Mouse (Mus musculus): ENCODE data around the gene 1110065P20Rik. TPM values are rescaled to one million over a fixed set of nuclear protein-coding genes. Genes with fewer than 3 reads are reported as not detected.
A peak's percentile ranks its signal among the peaks of the same experiment; 100 is the strongest.

1110065P20Rik gene
- polyA plus RNA-seq, 1 experiment from 2014 or later, result 35.3 TPM

DNA sequence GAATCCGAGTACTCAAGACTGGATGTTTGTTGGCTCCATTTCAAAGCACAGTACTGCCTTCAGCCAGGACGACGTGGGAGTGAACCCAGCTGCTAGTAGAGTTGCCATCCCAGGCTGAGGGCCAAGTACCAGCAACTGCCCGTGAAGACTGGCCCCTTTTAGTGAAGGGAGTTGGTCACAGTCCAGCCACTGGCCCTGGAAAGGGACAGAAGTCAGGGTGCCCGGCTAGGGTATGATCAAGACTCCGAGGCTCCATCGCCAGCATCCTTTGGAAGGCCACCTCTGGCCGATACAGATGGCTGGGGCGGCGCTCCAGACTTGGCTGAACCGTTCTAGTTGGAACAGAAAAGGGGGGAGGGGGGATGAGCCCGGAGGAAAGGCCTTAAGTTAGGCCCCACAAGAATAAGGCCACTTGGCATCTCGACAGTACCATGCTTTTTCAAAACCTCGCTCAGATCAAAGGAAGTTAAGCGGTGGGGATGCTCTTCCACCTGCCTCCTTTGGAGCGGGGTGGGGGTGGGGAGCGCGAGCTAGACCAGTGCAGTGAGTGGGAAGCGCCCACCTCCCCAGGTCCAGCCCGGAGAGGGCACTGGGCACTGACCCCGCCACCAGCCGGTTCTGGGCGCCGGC, 1.2 kb downstream of the 1110065P20Rik start:
- peak overlapping the region; percentile 84 for H3K4me2 ChIP-seq (ENCODE audit: low read depth, low read length)
- ATAC-seq, result peak; percentile 2

DNA sequence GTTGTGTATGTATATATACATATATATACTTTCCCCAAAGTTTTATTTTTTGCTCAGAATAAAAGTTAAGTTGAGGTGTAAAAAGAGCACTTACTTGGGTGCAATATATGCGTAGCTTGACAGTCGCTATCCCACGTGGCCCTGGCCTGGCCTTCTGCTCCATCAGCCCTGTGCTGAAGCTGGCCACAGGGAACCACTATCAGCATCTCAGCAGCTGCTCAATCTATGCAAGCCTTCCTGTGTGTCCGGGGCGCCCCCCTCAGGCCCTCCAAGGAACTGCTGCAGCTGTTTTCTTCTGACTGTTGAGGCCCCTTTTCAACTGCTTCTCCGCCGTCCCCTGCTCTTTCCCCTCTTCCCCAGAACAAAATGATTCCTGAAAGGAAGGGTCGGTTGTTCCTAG, 3.4 kb downstream of the 1110065P20Rik start:
- no peak overlapping the region for H3K4me2 ChIP-seq (ENCODE audit: low read depth, low read length)
- no peaks in the 10 kb centered on the region for H3K27me3 ChIP-seq (replicated peaks; ENCODE audit: control insufficient read depth, insufficient read depth, low read length)
- H3K4me3 ChIP-seq (ENCODE audit: low read length), result no peak overlapping the region
- no peak overlapping the region for H3K27ac ChIP-seq (ENCODE audit: low read length)
- H3K4me1 ChIP-seq (ENCODE audit: control insufficient read depth, insufficient read depth, low read length), result peaks cover 11% of the 10 kb centered on the region
- H3K36me3 ChIP-seq (ENCODE audit: control insufficient read depth, insufficient read depth, low read length), result no peaks in the 10 kb centered on the region
- WGBS, result 16% methylated on average over 8 of the region's 8 CpGs
- no peak overlapping the region for H3K9ac ChIP-seq (ENCODE audit: low read depth, low read length)
- ATAC-seq, result no peak
- H3K9me3 ChIP-seq (ENCODE audit: control insufficient read depth, low read length), result no peaks in the 10 kb centered on the region

More for the DNA sequence above, 1.2 kb downstream of the 1110065P20Rik start:
- 2% methylated on average over 24 of the region's 24 CpGs for WGBS
- H3K9ac ChIP-seq (ENCODE audit: low read depth, low read length), result peak overlapping the region; percentile 89
- H3K4me1 ChIP-seq (ENCODE audit: control insufficient read depth, insufficient read depth, low read length), result peaks cover 11% of the 10 kb centered on the region
- H3K9me3 ChIP-seq (ENCODE audit: control insufficient read depth, low read length), result no peaks in the 10 kb centered on the region
- peak overlapping the region; percentile 90 for H3K4me3 ChIP-seq (ENCODE audit: low read length)
- no peaks in the 10 kb centered on the region for H3K36me3 ChIP-seq (ENCODE audit: control insufficient read depth, insufficient read depth, low read length)
- H3K27me3 ChIP-seq (replicated peaks; ENCODE audit: control insufficient read depth, insufficient read depth, low read length), result no peaks in the 10 kb centered on the region
- peak overlapping the region; percentile 89 for H3K27ac ChIP-seq (ENCODE audit: low read length)

DNA sequence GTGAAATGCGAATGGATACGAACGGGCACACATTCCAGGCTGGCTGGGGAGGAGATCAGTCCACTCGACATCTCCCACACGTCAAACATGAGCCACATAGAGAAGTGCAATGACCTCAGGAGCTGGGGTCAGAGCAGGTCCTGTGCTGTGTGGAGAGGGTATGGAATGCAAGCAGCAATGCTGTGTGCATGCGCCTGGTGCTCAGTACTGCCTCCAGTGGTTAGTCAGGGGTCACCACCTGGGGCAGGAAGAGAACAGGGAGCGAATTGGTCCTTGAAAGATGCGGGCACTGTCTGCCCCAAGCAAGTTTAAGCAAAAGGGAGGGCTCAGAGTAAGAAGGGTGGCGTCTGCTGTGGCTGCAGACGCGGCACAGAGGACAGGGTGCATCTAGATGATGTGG, 7.5 kb downstream of the 1110065P20Rik start:
- Histone ChIP-seq H3K9me3 (ENCODE audit: control insufficient read depth, low read length) (no peaks in the 10 kb centered on the region), H3K27ac (ENCODE audit: low read length) (no peak overlapping the region), H3K4me1 (ENCODE audit: control insufficient read depth, insufficient read depth, low read length) (no peaks in the 10 kb centered on the region), H3K36me3 (ENCODE audit: control insufficient read depth, insufficient read depth, low read length) (peaks cover 6% of the 10 kb centered on the region; the same call in 1 of the 2 replicates), H3K9ac (ENCODE audit: low read depth, low read length) (no peak overlapping the region), H3K4me2 (ENCODE audit: low read depth, low read length) (no peak overlapping the region), H3K4me3 (ENCODE audit: low read length) (no peak overlapping the region), H3K27me3 (replicated peaks; ENCODE audit: control insufficient read depth, insufficient read depth, low read length) (no peaks in the 10 kb centered on the region)
- 55% methylated on average over 11 of the region's 11 CpGs for WGBS
- peak; percentile 61 for ATAC-seq

DNA sequence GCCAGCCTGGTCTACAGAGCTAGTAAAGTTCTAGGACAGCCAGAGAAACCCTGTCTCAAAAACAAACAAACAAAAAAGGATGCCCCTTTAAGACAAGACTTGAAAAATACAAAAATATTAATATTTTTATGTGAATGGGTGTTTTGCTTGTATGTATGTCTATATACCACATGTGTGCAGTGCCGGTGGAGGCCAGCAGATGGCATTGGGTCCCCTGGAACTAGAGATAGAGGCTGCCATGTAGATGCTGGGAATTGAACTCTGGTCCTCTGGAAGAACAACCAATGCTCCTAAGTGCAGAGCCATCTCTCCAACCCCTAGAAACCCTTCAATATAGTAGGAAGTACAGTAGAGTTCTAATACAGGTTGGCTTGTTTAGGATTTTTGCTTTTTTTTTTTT, 10.0 kb downstream of the 1110065P20Rik start:
- no peak overlapping the region for H3K27ac ChIP-seq (ENCODE audit: low read length)
- H3K4me3 ChIP-seq (ENCODE audit: low read length), result no peak overlapping the region
- peaks cover 6% of the 10 kb centered on the region; the same call in 1 of the 2 replicates for H3K36me3 ChIP-seq (ENCODE audit: control insufficient read depth, insufficient read depth, low read length)
- H3K4me2 ChIP-seq (ENCODE audit: low read depth, low read length), result no peak overlapping the region
- H3K27me3 ChIP-seq (replicated peaks; ENCODE audit: control insufficient read depth, insufficient read depth, low read length), result no peaks in the 10 kb centered on the region
- H3K4me1 ChIP-seq (ENCODE audit: control insufficient read depth, insufficient read depth, low read length), result no peaks in the 10 kb centered on the region
- H3K9me3 ChIP-seq (ENCODE audit: control insufficient read depth, low read length), result no peaks in the 10 kb centered on the region
- ATAC-seq, result no peak
- 96% methylated on average over 1 of the region's 1 CpGs for WGBS
- no peak overlapping the region for H3K9ac ChIP-seq (ENCODE audit: low read depth, low read length)

DNA sequence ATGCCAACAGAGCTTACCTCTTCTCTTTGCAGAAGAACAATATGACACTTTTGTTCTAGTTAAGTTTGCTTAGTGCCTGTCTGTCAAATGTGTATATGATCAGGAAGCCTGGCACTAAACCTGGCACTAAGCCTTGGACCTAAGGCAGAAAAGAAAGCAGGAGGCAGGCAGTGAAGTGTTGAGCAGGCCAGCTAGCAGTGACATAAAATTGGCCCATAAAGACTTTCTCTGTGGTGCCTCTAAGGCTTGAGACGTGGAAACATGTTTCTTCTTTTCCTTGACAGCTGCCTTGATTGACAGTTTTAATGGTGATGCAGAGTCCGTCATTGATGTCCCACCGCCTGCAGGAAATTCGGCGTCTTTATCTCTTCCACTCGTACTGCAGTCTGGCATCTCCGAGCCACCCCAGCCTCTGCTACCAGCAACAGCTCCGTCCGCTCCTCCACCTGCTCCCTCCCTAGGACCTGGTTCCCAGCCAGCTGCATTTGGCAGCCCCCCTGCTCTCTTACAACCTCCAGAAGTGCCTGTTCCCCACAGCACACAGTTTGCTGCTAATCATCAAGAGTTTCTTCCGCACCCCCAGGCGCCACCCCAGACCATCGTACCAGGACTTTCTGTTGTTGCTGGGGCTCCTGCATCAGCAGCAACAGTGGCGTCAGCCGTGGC, 12.8 kb downstream of the 1110065P20Rik start:
- no peak overlapping the region for H3K9ac ChIP-seq (ENCODE audit: low read depth, low read length)
- 92% methylated on average over 14 of the region's 14 CpGs for WGBS
- H3K27ac ChIP-seq (ENCODE audit: low read length), result no peak overlapping the region
- H3K4me3 ChIP-seq (ENCODE audit: low read length), result no peak overlapping the region
- no peaks in the 10 kb centered on the region for H3K9me3 ChIP-seq (ENCODE audit: control insufficient read depth, low read length)
- ATAC-seq, result no peak
- H3K36me3 ChIP-seq (ENCODE audit: control insufficient read depth, insufficient read depth, low read length), result peaks cover 8% of the 10 kb centered on the region; the same call in 1 of the 2 replicates
- no peaks in the 10 kb centered on the region for H3K27me3 ChIP-seq (replicated peaks; ENCODE audit: control insufficient read depth, insufficient read depth, low read length)
- H3K4me1 ChIP-seq (ENCODE audit: control insufficient read depth, insufficient read depth, low read length), result no peaks in the 10 kb centered on the region
- H3K4me2 ChIP-seq (ENCODE audit: low read depth, low read length), result no peak overlapping the region

DNA sequence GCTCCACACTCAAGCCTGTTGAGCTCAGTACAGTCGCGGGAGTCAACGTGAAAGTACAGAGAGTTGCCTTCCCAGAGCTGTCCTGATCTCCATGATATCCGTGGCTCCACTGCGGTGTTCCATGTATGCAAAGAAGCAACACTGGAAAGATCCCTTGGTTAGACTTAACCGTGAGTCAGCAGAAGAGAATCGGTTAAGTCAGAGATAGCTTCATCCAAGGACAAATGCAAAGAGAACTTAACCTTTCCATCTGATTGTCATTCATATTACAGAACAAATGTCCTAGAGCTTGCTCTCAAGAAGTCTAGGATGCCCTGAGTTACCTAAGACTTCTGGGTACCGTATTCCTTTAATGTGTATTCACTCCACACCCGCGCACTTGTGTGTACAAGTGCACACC, 18.2 kb downstream of the 1110065P20Rik start:
- no peak overlapping the region for H3K4me3 ChIP-seq (ENCODE audit: low read length)

DNA sequence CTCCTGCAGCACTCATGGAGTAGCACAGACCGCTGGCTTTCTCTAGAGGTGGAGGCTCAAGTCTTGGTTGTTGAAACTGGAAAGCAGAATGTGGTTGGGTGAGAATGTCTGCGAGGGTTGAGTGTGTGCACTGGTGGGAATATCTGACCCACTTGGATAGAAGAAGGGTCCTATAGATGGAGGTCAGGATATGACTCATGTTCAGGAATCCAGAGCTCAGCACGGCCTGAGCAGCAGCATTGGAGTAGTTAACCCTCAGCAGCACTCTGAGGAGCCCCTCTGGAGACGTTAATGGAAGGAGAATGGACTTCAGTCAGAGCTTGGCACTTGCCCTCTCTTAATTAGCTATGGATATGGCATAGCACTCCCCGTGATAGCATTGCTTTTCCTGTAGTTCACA, 21.3 kb downstream of the 1110065P20Rik start:
- Histone ChIP-seq H3K36me3 (ENCODE audit: control insufficient read depth, insufficient read depth, low read length) (peaks cover 17% of the 10 kb centered on the region; the same call in 1 of the 2 replicates), H3K4me1 (ENCODE audit: control insufficient read depth, insufficient read depth, low read length) (no peaks in the 10 kb centered on the region), H3K27ac (ENCODE audit: low read length) (no peak overlapping the region), H3K9ac (ENCODE audit: low read depth, low read length) (no peak overlapping the region), H3K4me3 (ENCODE audit: low read length) (no peak overlapping the region), H3K9me3 (ENCODE audit: control insufficient read depth, low read length) (no peaks in the 10 kb centered on the region), H3K27me3 (replicated peaks; ENCODE audit: control insufficient read depth, insufficient read depth, low read length) (no peaks in the 10 kb centered on the region), H3K4me2 (ENCODE audit: low read depth, low read length) (no peak overlapping the region)
- no peak for ATAC-seq
- 65% methylated on average over 5 of the region's 5 CpGs for WGBS

More for the DNA sequence above, 18.2 kb downstream of the 1110065P20Rik start:
- H3K27ac ChIP-seq (ENCODE audit: low read length), result no peak overlapping the region
- H3K4me2 ChIP-seq (ENCODE audit: low read depth, low read length), result no peak overlapping the region
- H3K36me3 ChIP-seq (ENCODE audit: control insufficient read depth, insufficient read depth, low read length), result peaks cover 8% of the 10 kb centered on the region; the same call in 1 of the 2 replicates
- no peaks in the 10 kb centered on the region for H3K4me1 ChIP-seq (ENCODE audit: control insufficient read depth, insufficient read depth, low read length)
- no peaks in the 10 kb centered on the region for H3K9me3 ChIP-seq (ENCODE audit: control insufficient read depth, low read length)
- H3K27me3 ChIP-seq (replicated peaks; ENCODE audit: control insufficient read depth, insufficient read depth, low read length), result no peaks in the 10 kb centered on the region
- no peak overlapping the region for H3K9ac ChIP-seq (ENCODE audit: low read depth, low read length)
- no peak for ATAC-seq
- 95% methylated on average over 10 of the region's 10 CpGs for WGBS

DNA sequence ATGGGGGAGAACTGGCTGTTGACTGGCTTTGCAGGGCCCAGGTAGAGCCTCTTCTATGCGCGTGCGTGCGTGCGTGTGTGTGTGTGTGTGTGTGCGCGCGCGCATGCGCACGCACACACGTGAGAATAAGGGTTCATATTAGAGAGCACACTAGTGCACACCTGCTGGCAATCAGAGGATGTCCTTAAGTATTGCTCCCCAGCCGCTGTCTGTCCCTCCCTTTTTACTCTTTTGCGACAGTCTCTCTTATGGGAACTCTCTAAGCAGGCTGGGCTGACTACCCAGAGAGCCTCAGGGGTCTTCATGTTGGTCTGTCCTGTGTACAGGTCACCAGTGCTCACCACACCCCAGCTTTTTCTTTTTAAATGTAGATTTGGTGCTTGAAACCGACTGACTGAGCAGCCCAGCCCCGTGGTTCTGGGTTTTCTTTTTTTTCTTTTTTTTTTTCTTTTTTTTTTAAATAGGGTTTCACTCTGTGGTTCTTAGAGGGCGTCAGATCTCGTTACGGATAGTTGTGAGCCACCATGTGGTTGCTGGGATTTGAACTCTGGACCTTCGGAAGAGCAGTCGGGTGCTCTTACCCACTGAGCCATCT, 25.5 kb downstream of the 1110065P20Rik start:
- Histone ChIP-seq H3K4me2 (ENCODE audit: low read depth, low read length) (no peak overlapping the region), H3K9me3 (ENCODE audit: control insufficient read depth, low read length) (no peaks in the 10 kb centered on the region), H3K4me1 (ENCODE audit: control insufficient read depth, insufficient read depth, low read length) (no peaks in the 10 kb centered on the region), H3K27ac (ENCODE audit: low read length) (no peak overlapping the region), H3K36me3 (ENCODE audit: control insufficient read depth, insufficient read depth, low read length) (0 out of 2 replicates have a peak, but pooled peaks cover 8% of the 10 kb centered on the region), H3K27me3 (replicated peaks; ENCODE audit: control insufficient read depth, insufficient read depth, low read length) (no peaks in the 10 kb centered on the region), H3K4me3 (ENCODE audit: low read length) (no peak overlapping the region), H3K9ac (ENCODE audit: low read depth, low read length) (no peak overlapping the region)
- 96% methylated on average over 21 of the region's 21 CpGs for WGBS
- no peak for ATAC-seq

DNA sequence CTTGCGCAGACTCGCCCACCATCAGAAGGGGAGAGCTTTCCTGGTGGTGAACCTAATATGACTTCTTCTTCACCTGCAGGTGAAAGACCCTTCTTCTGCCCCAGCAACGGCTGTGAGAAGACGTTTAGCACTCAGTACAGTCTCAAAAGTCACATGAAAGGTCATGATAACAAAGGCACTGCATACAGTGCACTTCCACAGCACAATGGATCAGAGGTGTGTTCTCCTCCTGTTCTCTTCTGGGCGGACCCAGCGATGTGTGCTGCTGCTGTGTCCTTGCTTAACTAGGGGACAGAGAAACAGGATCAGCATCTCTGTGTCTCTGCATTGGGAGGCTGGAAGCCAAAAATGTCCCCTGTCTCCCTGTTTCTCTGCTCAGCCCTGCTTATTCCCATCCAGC, 26.0 kb downstream of the 1110065P20Rik start:
- Histone ChIP-seq H3K27me3 (replicated peaks; ENCODE audit: control insufficient read depth, insufficient read depth, low read length) (no peaks in the 10 kb centered on the region), H3K4me1 (ENCODE audit: control insufficient read depth, insufficient read depth, low read length) (no peaks in the 10 kb centered on the region), H3K27ac (ENCODE audit: low read length) (no peak overlapping the region), H3K36me3 (ENCODE audit: control insufficient read depth, insufficient read depth, low read length) (0 out of 2 replicates have a peak, but pooled peaks cover 8% of the 10 kb centered on the region), H3K4me2 (ENCODE audit: low read depth, low read length) (no peak overlapping the region), H3K9me3 (ENCODE audit: control insufficient read depth, low read length) (no peaks in the 10 kb centered on the region), H3K4me3 (ENCODE audit: low read length) (no peak overlapping the region), H3K9ac (ENCODE audit: low read depth, low read length) (no peak overlapping the region)
- WGBS, result 94% methylated on average over 6 of the region's 6 CpGs
- no peak for ATAC-seq

Data from intestine, embryonic 16.5 days (tissue).